Mouse (Mus musculus) left cerebral cortex, adult 11 months (tissue): ENCODE results near the gene Tap1.
"Not testable (repeated sequence)": the region's sequence is repeated elsewhere in the genome, so short reads cannot be mapped to it uniquely, and the experiment has no call there.

Experiments
- DNase-seq: peaks from one replicate; pipeline ENCODE4 v3.0.0; 2022; ENCODE audit warnings: low spot score

Gene Tap1

DNA sequence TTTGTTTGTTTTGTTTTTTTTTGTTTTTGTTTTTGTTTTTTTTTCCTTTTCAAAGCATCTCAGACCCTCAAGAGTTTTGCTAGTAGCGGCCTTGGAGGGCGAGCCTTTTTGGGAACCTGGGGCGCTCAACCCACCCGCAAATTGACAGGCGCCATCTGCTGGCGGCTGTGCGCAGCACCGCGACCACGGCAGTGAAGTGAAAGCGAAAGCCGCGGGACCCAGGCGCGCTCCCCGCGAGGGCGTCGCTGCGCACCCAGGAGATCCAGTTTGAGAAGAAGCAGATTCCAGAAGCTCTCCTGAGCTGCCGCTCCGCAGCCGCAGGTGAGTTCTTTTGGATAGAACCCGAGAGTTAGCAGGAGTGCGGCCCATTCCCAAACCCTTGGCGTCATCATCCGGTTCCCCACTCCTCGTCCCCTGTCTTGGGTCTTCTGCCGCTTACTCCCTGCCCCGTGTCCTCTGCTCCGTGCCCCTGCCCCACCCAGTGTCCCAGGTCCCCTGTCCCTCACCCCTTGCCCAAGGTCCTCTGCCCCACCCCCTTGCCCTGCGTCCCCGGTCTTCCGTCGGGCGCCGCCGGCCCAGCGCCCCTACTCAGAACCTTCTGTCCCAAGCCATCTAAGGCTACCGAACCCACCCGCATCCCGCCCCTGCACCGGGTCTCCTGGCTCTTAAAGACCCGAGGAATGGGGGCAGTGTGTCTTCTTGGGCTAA is 17.1 kb downstream of the Tap1 start:
- peak; percentile 71 for DNase-seq

DNA sequence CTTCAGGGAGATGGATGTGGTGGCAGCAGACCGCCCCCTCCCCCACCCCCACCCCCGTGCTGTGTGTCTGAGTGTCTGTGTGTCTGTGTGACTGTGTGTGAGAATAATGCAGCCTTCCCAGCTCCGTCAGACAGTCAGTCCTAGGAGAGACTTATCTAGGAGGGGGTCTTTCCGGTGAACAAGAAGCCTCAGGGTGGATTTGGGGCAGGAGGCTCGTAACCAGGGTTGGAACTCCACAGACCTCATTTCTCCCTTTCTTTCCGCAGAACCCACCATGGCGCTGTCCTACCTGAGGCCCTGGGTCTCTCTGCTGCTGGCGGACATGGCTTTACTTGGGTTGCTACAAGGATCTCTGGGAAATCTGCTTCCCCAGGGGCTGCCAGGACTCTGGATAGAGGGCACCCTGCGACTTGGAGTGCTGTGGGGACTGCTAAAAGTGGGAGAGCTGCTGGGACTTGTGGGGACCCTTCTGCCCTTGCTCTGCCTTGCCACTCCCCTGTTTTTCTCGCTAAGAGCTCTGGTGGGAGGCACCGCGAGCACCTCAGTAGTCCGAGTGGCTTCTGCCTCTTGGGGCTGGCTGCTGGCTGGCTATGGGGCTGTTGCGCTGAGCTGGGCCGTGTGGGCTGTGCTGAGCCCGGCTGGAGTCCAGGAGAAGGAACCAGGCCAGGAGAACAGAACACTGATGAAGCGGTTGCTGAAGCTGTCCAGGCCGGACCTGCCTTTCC is 17.8 kb downstream of the Tap1 start:
- DNase-seq: no peak

- DNase-seq: no peak
Observed at GRCm38 (mm10) chr17:34205746-34206176, 18.4 kb downstream of the Tap1 start.

DNA sequence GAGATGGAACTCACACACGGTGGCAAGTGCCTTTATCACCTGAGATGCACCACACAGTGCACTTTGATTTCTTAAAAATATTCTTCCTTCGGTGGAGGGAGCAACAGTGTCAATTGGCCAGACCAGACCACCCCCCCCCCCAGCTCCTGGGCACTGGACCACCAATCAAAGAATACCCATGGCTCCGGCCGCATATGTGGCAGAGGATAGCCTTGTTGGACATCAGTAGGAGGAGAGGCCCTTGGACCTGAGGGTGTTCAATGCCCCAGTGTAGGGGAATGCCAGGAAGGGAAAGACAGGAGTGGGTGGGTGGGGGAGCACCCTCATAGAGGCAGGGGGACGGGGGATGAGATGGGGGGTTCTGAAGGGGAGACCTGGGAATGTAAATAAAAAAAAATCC is 19.4 kb downstream of the Tap1 start:
- DNase-seq: no peak

DNA sequence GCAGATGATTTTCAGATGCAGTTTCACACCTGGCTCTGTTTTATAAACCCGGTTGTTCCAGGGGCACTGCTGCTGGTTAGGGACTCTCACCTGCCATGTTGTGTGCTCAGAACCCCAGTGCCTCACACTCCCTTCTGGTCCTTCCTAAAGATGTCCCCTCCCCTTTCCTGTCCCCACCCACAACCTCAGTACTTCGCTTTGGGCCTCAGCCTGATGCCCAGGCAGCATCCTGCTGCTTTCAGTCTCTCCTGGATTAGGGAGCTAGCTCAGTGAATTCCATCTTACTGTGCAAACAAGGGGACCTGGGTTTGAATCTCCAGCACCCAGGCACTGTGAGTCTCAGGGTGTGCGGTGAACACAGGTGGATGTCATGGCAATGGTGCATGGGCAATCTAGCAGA is 20.1 kb downstream of the Tap1 start:
- no peak for DNase-seq

DNA sequence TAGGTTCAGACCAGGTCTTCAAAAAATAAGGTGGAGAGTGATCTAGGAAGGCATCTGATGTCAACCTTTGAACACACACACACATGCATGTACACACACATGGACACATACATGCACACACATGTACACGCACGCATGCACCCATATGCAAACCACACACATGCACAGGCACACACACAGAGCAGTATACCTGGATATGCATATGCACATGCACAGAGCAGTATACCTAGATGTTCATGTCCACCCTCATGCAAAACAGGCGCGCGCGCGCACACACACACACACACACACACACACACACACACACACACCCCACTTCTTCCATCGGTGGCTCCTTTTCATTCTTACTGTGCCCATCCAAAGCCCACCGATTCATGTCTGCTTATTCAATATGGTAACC is 20.5 kb downstream of the Tap1 start:
- DNase-seq: no peak

- DNase-seq: no peak
Observed at GRCm38 (mm10) chr17:34208421-34208820, 21.1 kb downstream of the Tap1 start.

GRCm38 (mm10) chr17:34209680-34210079 is 22.3 kb downstream of the Tap1 start:
- DNase-seq: no peak

- no peak for DNase-seq
Observed at GRCm38 (mm10) chr17:34210599-34210998, 23.2 kb downstream of the Tap1 start.

DNA sequence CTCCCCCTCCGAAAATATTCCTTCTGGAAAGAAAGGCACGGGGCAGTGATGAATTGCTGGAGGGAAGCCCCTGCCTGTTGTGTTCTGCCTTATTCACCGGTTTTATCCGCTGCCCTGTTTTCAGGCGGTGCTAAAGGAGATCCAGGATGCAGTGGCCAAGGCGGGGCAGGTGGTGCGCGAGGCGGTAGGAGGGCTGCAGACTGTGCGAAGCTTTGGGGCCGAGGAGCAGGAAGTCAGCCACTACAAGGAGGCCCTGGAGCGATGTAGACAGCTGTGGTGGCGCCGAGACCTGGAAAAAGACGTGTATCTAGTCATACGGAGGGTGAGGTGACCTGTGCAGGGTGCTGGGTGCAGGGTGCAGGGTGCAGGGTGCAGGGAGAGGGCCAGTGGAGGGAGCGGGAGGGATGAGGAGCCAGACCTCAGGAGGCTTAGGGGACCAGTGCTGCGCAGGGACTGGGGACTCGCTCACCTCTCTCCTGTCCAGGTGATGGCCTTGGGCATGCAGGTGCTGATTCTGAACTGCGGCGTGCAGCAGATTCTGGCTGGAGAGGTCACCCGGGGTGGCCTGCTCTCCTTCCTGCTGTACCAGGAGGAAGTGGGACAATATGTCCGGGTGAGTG is 24.5 kb downstream of the Tap1 start:
- DNase-seq: no peak

DNA sequence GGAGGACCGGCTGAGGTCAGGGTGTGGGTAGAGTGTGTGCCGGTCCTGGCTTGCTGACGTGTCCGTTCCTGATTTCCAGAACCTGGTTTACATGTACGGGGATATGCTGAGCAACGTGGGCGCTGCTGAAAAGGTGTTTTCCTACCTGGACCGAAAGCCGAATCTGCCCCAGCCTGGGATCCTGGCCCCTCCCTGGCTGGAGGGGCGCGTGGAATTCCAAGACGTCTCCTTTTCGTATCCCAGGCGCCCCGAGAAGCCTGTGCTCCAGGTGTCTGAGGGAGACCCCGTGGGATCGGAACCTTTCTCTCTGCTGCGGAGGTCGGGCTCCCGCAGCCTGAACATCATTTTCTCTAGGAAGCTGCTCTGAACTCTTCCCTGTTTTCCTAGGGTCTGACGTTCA is 26.6 kb downstream of the Tap1 start:
- DNase-seq: no peak

DNA sequence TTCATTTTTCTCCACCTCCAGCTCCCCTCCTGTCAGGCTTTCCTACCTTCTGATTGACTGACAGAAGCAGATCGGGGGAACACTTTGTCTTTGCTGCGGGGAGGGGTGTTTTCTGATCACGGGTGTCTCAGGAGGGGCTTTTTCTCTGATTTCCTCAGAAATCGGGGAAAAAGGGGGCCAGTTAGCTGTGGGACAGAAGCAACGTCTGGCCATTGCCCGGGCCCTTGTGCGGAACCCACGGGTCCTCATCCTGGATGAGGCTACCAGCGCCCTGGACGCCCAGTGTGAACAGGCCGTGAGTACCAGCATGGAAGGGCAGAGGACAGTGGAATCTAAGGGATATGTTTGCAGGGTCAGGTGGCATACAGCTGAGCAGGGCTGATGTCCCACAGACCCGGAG is 27.8 kb downstream of the Tap1 start:
- no peak for DNase-seq

GRCm38 (mm10) chr17:34217216-34217928 is 30.0 kb downstream of the Tap1 start:
- DNase-seq: no peak

DNA sequence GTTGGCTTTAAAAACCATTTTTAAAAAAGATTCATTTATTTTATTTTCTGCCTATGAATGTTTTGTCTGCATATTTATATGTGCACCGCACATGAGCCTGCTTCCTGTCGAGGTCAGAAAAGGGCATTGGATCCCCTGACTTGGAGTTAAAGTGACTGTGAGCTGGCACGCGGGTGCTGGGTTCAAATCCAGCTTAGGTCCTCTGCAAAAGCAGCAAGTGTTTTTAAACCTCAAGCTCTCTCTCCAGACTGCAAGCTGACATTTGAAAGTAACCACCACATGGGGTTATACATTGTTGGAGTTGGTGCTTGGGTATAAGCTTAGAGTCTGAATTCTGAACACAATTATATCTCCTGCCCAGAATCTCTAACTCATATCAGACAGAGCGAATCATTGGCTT is 30.6 kb downstream of the Tap1 start:
- no peak for DNase-seq

DNA sequence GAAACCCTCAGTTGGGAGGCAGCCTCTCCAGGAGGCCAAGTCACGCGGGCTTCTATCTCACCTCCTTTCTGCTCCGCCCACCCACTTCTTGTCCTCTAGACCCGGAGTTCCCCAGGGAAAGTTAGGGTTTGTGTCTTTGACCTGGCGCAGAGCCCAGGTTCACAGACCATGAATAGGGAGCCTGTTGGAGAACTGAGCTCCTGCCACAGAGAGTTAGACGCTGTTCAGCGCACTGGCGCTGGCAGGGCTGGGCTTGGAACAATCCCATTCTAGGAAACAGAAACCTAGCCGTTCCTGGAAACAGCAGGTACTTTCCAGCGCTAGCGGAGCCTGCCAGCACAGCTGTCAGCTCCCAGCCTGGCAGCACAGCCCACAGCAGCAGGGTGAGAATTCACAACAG is 31.3 kb downstream of the Tap1 start:
- DNase-seq: no peak

DNA sequence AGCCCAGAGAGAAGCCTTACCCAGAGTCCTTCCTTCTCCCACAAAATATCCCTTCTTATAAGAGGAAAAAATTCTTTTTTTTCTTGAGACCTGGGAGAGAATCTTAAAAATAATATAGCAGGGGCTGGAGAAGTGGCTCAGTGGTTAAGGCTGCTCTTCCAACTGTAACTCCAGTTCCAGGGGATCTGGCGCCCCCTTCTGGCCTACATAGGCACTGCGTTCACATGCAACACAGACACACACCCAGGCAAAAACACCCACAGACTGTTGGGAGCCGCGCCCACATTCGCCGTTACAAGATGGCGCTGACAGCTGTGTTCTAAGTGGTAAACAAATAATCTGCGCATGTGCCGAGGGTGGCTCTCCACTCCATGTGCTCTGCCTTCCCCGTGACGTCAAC is 31.7 kb downstream of the Tap1 start:
- DNase-seq: not testable (repeated sequence)

DNA sequence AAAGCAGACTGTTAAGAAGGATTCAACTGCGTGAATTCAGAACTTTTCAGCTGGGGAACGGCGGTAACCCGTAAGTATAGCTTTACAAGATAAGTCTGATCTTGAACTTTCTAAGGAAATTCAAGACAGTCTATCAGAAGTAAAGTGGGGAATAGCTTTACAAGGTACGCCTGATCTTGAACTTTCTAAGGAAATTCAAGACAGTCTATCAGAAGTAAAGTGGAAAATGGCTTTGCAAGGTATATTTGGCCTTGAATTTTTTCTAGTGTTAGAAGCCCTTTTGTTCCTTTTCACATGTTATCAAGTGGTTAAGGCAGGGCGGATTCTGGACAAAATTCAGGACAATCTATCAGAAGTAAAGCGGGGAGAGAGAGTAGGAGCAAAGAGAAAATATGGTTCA is 32.4 kb downstream of the Tap1 start:
- peak; percentile 42 for DNase-seq

GRCm38 (mm10) chr17:34220401-34220800 is 33.0 kb downstream of the Tap1 start:
- not testable (repeated sequence) for DNase-seq

- DNase-seq: no peak
Observed at GRCm38 (mm10) chr17:34224816-34225215, 37.5 kb downstream of the Tap1 start.

DNA sequence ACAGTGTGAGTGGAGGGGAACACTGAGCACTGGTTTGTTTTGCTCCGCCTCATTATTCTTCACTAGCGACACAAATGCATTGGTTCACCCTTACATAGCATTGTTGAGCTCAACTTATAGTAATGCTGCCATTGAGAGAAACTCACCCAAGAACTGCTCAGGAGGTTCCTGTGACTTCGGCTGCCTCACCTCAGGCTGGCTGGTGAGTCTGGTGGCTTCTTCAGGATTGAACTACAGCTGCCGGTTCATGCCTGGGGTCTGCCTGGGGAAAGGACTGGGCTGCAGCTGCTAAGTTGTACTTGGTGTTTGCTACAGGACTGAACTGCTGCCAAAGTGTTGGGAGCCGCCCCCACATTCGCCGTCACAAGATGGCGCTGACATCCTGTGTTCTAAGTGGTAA is 38.1 kb downstream of the Tap1 start:
- no peak for DNase-seq

GRCm38 (mm10) chr17:34225911-34226310 is 38.6 kb downstream of the Tap1 start:
- not testable (repeated sequence) for DNase-seq

DNA sequence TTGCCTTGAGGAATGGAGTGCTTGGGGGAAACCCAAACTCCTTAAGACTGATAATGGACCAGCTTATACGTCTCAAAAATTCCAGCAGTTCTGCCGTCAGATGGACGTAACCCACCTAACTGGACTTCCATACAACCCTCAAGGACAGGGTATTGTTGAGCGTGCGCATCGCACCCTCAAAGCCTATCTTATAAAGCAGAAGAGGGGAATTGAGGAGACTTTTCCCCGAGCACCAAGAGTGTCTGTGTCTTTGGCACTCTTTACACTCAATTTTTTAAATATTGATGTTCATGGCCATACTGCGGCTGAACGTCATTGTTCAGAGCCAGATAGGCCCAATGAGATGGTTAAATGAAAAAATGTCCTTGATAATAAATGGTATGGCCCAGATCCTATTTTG is 43.6 kb downstream of the Tap1 start:
- DNase-seq: not testable (repeated sequence)

GRCm38 (mm10) chr17:34232021-34232420 is 44.7 kb downstream of the Tap1 start:
- not testable (repeated sequence) for DNase-seq
